Mouse (Mus musculus) heart, adult 18-20 months (tissue): ENCODE data around the gene Dnah7a. TPM values are rescaled to one million over a fixed set of nuclear protein-coding genes. Genes with fewer than 3 reads are reported as not detected.
"Not testable (repeated sequence)": the region's sequence is repeated elsewhere in the genome, so short reads cannot be mapped to it uniquely, and the experiment has no call there.

ENCODE experiments used
- DNase-seq, 2 experiments: peaks; one replicate each; pipeline ENCODE4 v3.0.0; 2021 to 2022; ENCODE audit warnings: mixed read lengths in 1 of 2
- total RNA-seq, 2 experiments: library from RNA; stranded (reverse); gene quantifications; 2 replicates each; pipeline ENCODE4 v1.2.3; 2021

Dnah7a gene
- total RNA-seq, 2 experiments from 2014 or later: 0.13 TPM; not detected in 1

GRCm38 (mm10) chr1:53704164-53704563 is 2.4 kb downstream of the Dnah7a start:
- DNase-seq: no peak

GRCm38 (mm10) chr1:53664268-53664667 is 42.3 kb downstream of the Dnah7a start:
- DNase-seq: peak in 1 of 2 experiments; percentile 6

- DNase-seq: peak in 1 of 2 experiments; percentile 1
Measured at GRCm38 (mm10) chr1:53639865-53640794, 66.5 kb downstream of the Dnah7a start.

GRCm38 (mm10) chr1:53635641-53636040 is 70.9 kb downstream of the Dnah7a start:
- DNase-seq: not testable (repeated sequence)

GRCm38 (mm10) chr1:53632040-53632439 is 74.5 kb downstream of the Dnah7a start:
- not testable (repeated sequence) for DNase-seq

- no peak for DNase-seq
Measured at GRCm38 (mm10) chr1:53630011-53630410, 76.6 kb downstream of the Dnah7a start.

GRCm38 (mm10) chr1:53613486-53613885 is 93.1 kb downstream of the Dnah7a start:
- DNase-seq: no peak

- not testable (repeated sequence) for DNase-seq
Measured at GRCm38 (mm10) chr1:53581326-53581725, 125.3 kb downstream of the Dnah7a start.

- not testable (repeated sequence) for DNase-seq
Measured at GRCm38 (mm10) chr1:53557918-53558317, 148.7 kb downstream of the Dnah7a start.

- not testable (repeated sequence) for DNase-seq
Measured at GRCm38 (mm10) chr1:53547018-53547417, 159.6 kb downstream of the Dnah7a start.

- DNase-seq: not testable (repeated sequence)
Measured at GRCm38 (mm10) chr1:53538356-53538755, 168.2 kb downstream of the Dnah7a start.

GRCm38 (mm10) chr1:53534826-53535225 is 171.8 kb downstream of the Dnah7a start:
- not testable (repeated sequence) for DNase-seq

GRCm38 (mm10) chr1:53526021-53526420 is 180.6 kb downstream of the Dnah7a start:
- not testable (repeated sequence) for DNase-seq

GRCm38 (mm10) chr1:53473699-53474098 is 232.9 kb downstream of the Dnah7a start:
- DNase-seq: no peak

GRCm38 (mm10) chr1:53472084-53472483 is 234.5 kb downstream of the Dnah7a start:
- DNase-seq: not testable (repeated sequence)

- no peak for DNase-seq
Measured at GRCm38 (mm10) chr1:53467325-53467670, 239.3 kb downstream of the Dnah7a start.

- DNase-seq: not testable (repeated sequence)
Measured at GRCm38 (mm10) chr1:53466524-53467324, 239.9 kb downstream of the Dnah7a start.

GRCm38 (mm10) chr1:53439173-53439572 is 267.4 kb downstream of the Dnah7a start:
- not testable (repeated sequence) for DNase-seq

GRCm38 (mm10) chr1:53432433-53432832 is 274.2 kb downstream of the Dnah7a start:
- not testable (repeated sequence) for DNase-seq

GRCm38 (mm10) chr1:53405803-53406325 is 300.7 kb downstream of the Dnah7a start:
- no peak for DNase-seq

- DNase-seq: peak; percentile 8 to 15
Measured at GRCm38 (mm10) chr1:53393936-53394760, 312.4 kb downstream of the Dnah7a start.

GRCm38 (mm10) chr1:53388762-53389161 is 317.8 kb downstream of the Dnah7a start:
- DNase-seq: no peak
